Mouse (Mus musculus): Measurements from ENCODE around the gene Nrcam.

The Nrcam gene

GRCm38 (mm10) chr12:44371076-44371710 is 42.5 kb downstream of the Nrcam start:
- no peak for DNase-seq

- DNase-seq, result no peak
Observed at GRCm38 (mm10) chr12:44375956-44376355, 47.3 kb downstream of the Nrcam start.

- no peak for DNase-seq
Observed at GRCm38 (mm10) chr12:44378431-44379161, 49.9 kb downstream of the Nrcam start.

- DNase-seq, result no peak
Observed at GRCm38 (mm10) chr12:44380805-44381204, 52.1 kb downstream of the Nrcam start.

- DNase-seq, result no peak
Observed at GRCm38 (mm10) chr12:44386398-44386797, 57.7 kb downstream of the Nrcam start.

- no peak for DNase-seq
Observed at GRCm38 (mm10) chr12:44388220-44388619, 59.5 kb downstream of the Nrcam start.

- DNase-seq, result no peak
Observed at GRCm38 (mm10) chr12:44390391-44391137, 61.9 kb downstream of the Nrcam start.

- peak; percentile 21 for DNase-seq
Observed at GRCm38 (mm10) chr12:44394901-44395300, 66.2 kb downstream of the Nrcam start.

GRCm38 (mm10) chr12:44397782-44398181 is 69.1 kb downstream of the Nrcam start:
- no peak for DNase-seq

- DNase-seq, result no peak
Observed at GRCm38 (mm10) chr12:44402134-44402533, 73.4 kb downstream of the Nrcam start.

GRCm38 (mm10) chr12:44403270-44403669 is 74.6 kb downstream of the Nrcam start:
- DNase-seq, result no peak

GRCm38 (mm10) chr12:44403731-44404424 is 75.2 kb downstream of the Nrcam start:
- no peak for DNase-seq

GRCm38 (mm10) chr12:44409786-44410185 is 81.1 kb downstream of the Nrcam start:
- DNase-seq, result no peak

GRCm38 (mm10) chr12:44411031-44411430 is 82.3 kb downstream of the Nrcam start:
- no peak for DNase-seq

- no peak for DNase-seq
Observed at GRCm38 (mm10) chr12:44422154-44422866, 93.6 kb downstream of the Nrcam start.

GRCm38 (mm10) chr12:44422867-44423255 is 94.2 kb downstream of the Nrcam start:
- DNase-seq, result no peak

- no peak for DNase-seq
Observed at GRCm38 (mm10) chr12:44424011-44424410, 95.3 kb downstream of the Nrcam start.

- DNase-seq, result no peak
Observed at GRCm38 (mm10) chr12:44425040-44425439, 96.4 kb downstream of the Nrcam start.

- peak; percentile 2 for DNase-seq
Observed at GRCm38 (mm10) chr12:44430335-44430734, 101.7 kb downstream of the Nrcam start.

GRCm38 (mm10) chr12:44430996-44431395 is 102.3 kb downstream of the Nrcam start:
- DNase-seq, result peak; percentile 3

GRCm38 (mm10) chr12:44432727-44433126 is 104.0 kb downstream of the Nrcam start:
- DNase-seq, result no peak

GRCm38 (mm10) chr12:44437046-44437827 is 108.6 kb downstream of the Nrcam start:
- DNase-seq, result no peak

All from kidney, adult 11 months (tissue).